Mouse (Mus musculus) stomach, embryonic 15.5 days (tissue): Measurements from ENCODE around the gene Rab4b. TPM values are rescaled to one million over a fixed set of nuclear protein-coding genes. Genes with fewer than 3 reads are reported as not detected.
A peak's percentile ranks its signal among the peaks of the same experiment; 100 is the strongest.

Source experiments
- ATAC-seq: fragments of 200-750 bp; cut with Nextera tagmentation; 2 replicates; pipeline ENCODE4 v1.8.0; 2017; ENCODE audit warnings: low read depth, moderate number of reproducible peaks, moderate TSS enrichment; ENCODE audit not compliant: insufficient read depth, low FRiP score
- H3K27ac ChIP-seq: fragments of 300-500 bp; sonication (generic); 2 replicates; pipeline ENCODE4 v1.5.1; 2015; ENCODE audit warnings: mild to moderate bottlenecking, inconsistent platforms
- H3K27me3 ChIP-seq: fragments of 300-500 bp; sonication (generic); replicated peaks from 2 replicates; pipeline ENCODE4 v1.6.1; 2015; ENCODE audit warnings: inconsistent platforms
- H3K36me3 ChIP-seq: fragments of 300-500 bp; sonication (generic); 2 replicates; pipeline ENCODE4 v1.6.1; 2015; ENCODE audit warnings: inconsistent platforms
- H3K4me1 ChIP-seq: fragments of 300-500 bp; sonication (generic); 2 replicates; pipeline ENCODE4 v1.6.1; 2015; ENCODE audit warnings: inconsistent platforms
- H3K4me2 ChIP-seq: fragments of 300-500 bp; sonication (generic); 2 replicates; pipeline ENCODE4 v1.6.1; 2015; ENCODE audit warnings: mild to moderate bottlenecking, inconsistent platforms
- H3K4me3 ChIP-seq: fragments of 300-500 bp; sonication (generic); replicated peaks from 2 replicates; pipeline ENCODE4 v1.5.1; 2015; ENCODE audit warnings: inconsistent platforms
- H3K9ac ChIP-seq: fragments of 300-500 bp; sonication (generic); 2 replicates; pipeline ENCODE4 v1.6.1; 2015; ENCODE audit warnings: inconsistent platforms
- H3K9me3 ChIP-seq: fragments of 300-500 bp; sonication (generic); 2 replicates; pipeline ENCODE4 v1.6.1; 2016; ENCODE audit warnings: inconsistent platforms
- WGBS: fragments of 180-500 bp; shearing (Covaris S2); methylation state at CpG from one replicate; pipeline ENCODE4 v1.1.7; 2015; 5-methylcytosine and 5-hydroxymethylcytosine counted together
- polyA plus RNA-seq: library from polyadenylated mRNA; unstranded; fragments of >200 nt; fragmentation: Nextera tagmentation; extraction: Ambion mirVana; gene quantifications from 2 replicates; pipeline ENCODE4 v1.2.1, GENCODE M21; 2015

Gene Rab4b
- polyA plus RNA-seq, 1 experiment from 2014 or later, result 63.5 TPM

DNA sequence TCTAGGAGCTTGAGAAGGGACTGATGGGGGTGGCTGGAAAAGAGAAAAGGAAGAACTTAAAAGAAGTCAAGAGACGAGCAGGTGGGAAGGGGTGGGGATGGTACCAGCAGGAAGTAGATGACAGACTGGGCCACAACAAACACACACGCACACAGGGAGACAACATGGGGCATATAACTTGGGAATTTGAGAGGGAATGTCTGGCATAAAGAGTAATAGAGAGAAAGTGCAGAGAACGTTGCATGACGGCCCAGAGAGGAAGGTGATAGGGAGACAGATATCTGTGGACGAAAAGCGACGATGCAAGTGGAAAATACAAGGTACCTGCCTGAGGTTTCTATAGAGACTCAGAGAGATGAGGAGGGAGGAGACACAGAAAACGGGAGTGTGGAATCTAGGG lies 13.0 kb downstream of the Rab4b start:
- H3K27me3 ChIP-seq, result no peaks in the 10 kb centered on the region
- no peaks in the 10 kb centered on the region for H3K9me3 ChIP-seq
- H3K36me3 ChIP-seq, result peaks cover 19% of the 10 kb centered on the region; the same call in 1 of the 2 replicates
- H3K4me3 ChIP-seq, result peak overlapping the region; percentile 74
- no peak for ATAC-seq
- WGBS, result 4% methylated on average over 8 of the region's 8 CpGs
- peak overlapping the region; percentile 98 for H3K27ac ChIP-seq
- peaks cover 52% of the 10 kb centered on the region for H3K4me1 ChIP-seq
- H3K9ac ChIP-seq, result peak overlapping the region; percentile 65
- peak overlapping the region; percentile 77 for H3K4me2 ChIP-seq

DNA sequence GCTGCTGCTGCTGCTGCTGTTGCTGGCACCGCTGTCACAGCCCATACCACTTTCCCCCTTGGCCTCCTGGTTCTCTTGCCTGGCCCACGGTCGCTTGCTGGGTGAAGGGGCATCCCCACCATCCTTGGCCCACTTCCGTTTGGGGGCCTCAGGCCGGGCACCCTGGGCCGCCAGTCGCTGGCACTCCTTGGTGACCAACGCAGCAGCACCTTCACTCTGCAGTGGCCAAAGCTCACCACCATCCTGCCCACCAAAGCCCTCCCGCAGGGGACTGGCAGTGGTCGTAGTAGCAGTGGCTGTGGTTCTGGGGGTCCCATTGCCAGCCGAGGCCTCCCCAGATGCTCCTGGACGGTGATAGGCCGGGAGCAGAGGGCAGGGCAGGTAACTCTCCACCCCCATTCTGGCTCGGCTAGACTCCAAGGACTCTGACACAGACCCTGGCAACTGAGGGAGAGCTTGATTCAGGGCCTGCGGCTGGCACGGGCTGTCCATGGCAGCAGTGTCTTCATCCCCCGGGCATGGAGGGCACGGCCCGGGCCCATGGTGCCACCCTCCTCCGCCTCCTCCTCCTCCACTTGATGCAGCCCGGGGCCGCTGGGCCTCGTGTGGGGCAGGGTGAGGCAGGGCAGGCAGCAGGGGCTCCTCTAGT lies 13.6 kb downstream of the Rab4b start:
- WGBS, result 70% methylated on average over 23 of the region's 23 CpGs
- H3K36me3 ChIP-seq, result peaks cover 19% of the 10 kb centered on the region; the same call in 1 of the 2 replicates
- H3K4me1 ChIP-seq, result peaks cover 56% of the 10 kb centered on the region
- H3K9ac ChIP-seq, result 0 out of 2 replicates have a peak overlapping the region, but pooled peaks have one; percentile 65
- H3K27ac ChIP-seq, result 0 out of 2 replicates have a peak overlapping the region, but pooled peaks have one; percentile 98
- H3K4me2 ChIP-seq, result peak overlapping the region; percentile 77
- no peaks in the 10 kb centered on the region for H3K27me3 ChIP-seq
- peak overlapping the region; percentile 74 for H3K4me3 ChIP-seq
- no peak for ATAC-seq
- H3K9me3 ChIP-seq, result no peaks in the 10 kb centered on the region

DNA sequence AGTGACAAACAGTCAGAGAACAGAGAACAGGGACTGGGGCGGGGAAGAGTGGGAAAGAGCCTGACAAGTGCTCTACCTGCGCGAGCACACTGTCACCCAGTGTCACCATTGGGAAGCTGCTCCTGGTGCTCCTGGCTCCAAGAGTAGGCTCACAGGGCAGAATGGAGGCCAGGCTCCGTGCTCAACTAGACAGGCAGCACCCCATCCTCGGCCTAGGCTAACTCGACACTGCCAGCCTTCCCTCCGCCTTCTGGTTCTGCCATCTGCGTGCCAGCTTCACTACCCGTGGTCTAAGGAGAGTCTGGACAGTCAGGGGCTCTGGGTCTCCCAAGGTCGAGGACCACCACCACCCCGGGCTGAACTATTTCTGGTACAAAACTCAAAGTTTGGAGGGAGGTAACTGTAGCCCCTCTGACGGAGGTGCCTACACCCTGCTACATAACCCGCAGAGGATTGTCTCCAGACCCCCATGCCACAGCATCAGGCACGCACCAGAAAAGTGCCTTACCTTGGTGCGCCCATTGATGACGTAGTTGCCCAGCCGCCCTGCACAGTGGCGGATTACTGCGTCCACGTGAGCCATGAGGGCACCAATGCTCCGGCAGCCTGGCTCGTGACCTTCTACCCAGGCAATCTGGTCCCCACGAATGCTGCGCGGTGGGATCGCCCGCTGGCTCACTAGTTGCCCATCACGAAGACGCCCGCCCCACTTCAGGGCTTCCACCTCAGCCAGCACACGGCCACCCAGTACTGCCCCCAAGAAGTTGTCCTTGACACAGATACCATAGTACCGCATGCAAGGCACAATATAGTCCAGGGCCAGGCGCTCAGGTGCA lies 14.4 kb downstream of the Rab4b start:
- Histone ChIP-seq H3K9me3 (no peaks in the 10 kb centered on the region), H3K4me2 (peak overlapping the region; percentile 77), H3K27ac (no peak overlapping the region), H3K4me3 (peak overlapping the region; percentile 74), H3K36me3 (peaks cover 21% of the 10 kb centered on the region), H3K27me3 (no peaks in the 10 kb centered on the region), H3K4me1 (peaks cover 59% of the 10 kb centered on the region), H3K9ac (no peak overlapping the region)
- no peak for ATAC-seq
- WGBS, result 79% methylated on average over 33 of the region's 33 CpGs

DNA sequence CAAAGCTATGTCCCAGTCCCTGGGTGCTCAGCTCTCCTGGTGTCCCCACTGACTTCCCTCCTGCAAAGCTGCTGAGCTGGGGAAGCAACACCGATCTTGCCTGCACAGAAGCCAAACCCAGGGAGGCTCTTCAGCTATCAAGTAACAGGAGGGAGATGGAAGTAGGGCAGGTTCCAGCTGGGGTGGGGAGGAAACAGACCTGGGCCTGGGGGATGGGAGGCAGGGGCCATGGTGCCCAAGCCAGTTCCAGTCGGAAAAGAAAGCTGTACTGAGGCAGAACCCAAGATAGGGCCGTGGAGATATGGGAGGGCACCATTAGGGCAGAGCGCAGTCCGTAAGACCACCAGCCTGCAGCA lies 15.3 kb downstream of the Rab4b start:
- Histone ChIP-seq H3K36me3 (peaks cover 30% of the 10 kb centered on the region), H3K4me1 (peaks cover 59% of the 10 kb centered on the region), H3K4me3 (no peak overlapping the region; the same call in 1 of the 2 replicates), H3K27ac (no peak overlapping the region), H3K27me3 (no peaks in the 10 kb centered on the region), H3K4me2 (peak overlapping the region; percentile 77), H3K9ac (no peak overlapping the region), H3K9me3 (no peaks in the 10 kb centered on the region)
- 70% methylated on average over 5 of the region's 5 CpGs for WGBS
- ATAC-seq, result no peak

DNA sequence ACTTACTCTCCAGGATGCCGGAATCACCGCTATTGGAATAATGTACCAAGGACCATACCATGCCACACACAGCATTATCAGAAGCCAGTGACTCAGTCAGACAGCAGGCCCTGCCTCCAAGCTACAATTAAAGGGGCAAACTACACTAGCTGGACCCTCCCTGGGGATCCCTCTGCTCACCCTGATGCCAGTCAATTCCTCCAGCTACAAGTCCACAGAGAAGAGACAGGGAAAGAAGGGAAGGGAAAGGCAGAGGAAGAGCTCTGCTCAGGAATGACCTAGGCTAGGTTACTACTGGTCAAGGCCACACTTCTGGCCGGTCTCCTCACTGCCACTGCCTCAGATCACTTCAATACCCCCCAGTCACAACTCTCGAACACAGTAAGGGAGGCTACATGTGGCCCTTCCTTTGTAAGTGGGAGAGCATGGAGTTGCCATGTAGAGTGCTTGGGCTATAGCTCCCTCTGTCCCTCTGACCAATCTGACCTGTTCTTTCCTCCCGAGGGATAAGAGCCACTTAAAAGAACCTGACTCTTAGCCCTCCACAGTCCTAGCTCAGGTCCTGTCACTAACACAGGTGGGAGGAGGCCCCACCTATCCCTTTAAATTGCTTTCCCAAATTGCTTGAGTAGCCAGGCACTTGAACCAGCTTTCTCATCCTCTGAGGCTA lies 15.8 kb downstream of the Rab4b start:
- H3K4me1 ChIP-seq, result peaks cover 59% of the 10 kb centered on the region
- no peak overlapping the region; the same call in 1 of the 2 replicates for H3K4me3 ChIP-seq
- no peak overlapping the region for H3K9ac ChIP-seq
- peak overlapping the region; percentile 77; the same call in 1 of the 2 replicates for H3K4me2 ChIP-seq
- H3K27me3 ChIP-seq, result no peaks in the 10 kb centered on the region
- H3K27ac ChIP-seq, result no peak overlapping the region
- no peak for ATAC-seq
- H3K9me3 ChIP-seq, result no peaks in the 10 kb centered on the region
- whole genome bisulfite sequencing, result 73% methylated on average over 5 of the region's 5 CpGs
- peaks cover 34% of the 10 kb centered on the region for H3K36me3 ChIP-seq

DNA sequence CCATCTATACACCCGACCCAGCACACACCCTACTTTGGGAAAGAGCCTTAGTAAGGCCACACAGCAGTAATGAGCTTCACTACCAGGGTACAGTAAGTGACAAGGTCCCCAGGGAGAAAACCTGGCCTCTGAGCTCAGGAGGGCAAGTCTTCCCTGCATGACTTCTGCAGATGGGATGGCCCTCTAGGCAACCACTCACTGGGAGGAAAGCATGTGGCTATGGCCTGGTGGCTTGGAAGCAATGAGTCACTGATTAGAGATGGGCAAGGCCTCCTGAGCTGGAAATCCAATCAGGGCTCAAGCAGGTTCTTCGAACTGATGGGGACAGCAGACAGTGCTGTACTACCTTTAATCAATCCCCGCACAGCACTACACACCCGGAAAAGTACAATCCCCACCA lies 17.0 kb downstream of the Rab4b start:
- no peaks in the 10 kb centered on the region for H3K27me3 ChIP-seq
- peaks cover 52% of the 10 kb centered on the region for H3K4me1 ChIP-seq
- no peak for ATAC-seq
- H3K4me3 ChIP-seq, result no peak overlapping the region
- H3K9ac ChIP-seq, result no peak overlapping the region
- WGBS, result 73% methylated on average over 4 of the region's 4 CpGs
- H3K36me3 ChIP-seq, result peaks cover 38% of the 10 kb centered on the region
- no peak overlapping the region for H3K4me2 ChIP-seq
- H3K9me3 ChIP-seq, result no peaks in the 10 kb centered on the region
- no peak overlapping the region for H3K27ac ChIP-seq

DNA sequence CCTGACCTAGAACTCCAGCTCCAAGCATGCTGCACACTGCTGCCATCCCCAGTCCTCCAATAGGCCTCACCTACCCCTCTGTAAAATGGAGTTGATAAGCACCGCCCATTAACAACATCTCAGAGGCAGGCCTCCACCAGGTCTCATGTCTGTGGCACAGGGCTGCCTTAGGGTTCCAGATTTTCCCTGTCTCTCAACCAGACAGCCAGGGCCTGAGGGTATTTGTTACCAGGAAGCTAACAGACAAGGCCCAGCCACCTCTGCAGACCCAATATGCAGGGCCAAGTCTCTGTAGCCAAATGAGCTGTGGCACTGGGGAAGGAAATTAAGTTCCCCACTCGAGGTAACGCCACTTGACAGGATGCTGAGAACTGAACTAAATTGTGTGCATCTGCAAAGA lies 17.8 kb downstream of the Rab4b start:
- WGBS, result 82% methylated on average over 3 of the region's 3 CpGs
- Histone ChIP-seq H3K36me3 (peaks cover 38% of the 10 kb centered on the region), H3K9ac (no peak overlapping the region), H3K27me3 (no peaks in the 10 kb centered on the region), H3K4me1 (peaks cover 52% of the 10 kb centered on the region), H3K27ac (0 out of 2 replicates have a peak overlapping the region, but pooled peaks have one; percentile 9), H3K4me2 (no peak overlapping the region), H3K4me3 (no peak overlapping the region), H3K9me3 (no peaks in the 10 kb centered on the region)
- ATAC-seq, result no peak

DNA sequence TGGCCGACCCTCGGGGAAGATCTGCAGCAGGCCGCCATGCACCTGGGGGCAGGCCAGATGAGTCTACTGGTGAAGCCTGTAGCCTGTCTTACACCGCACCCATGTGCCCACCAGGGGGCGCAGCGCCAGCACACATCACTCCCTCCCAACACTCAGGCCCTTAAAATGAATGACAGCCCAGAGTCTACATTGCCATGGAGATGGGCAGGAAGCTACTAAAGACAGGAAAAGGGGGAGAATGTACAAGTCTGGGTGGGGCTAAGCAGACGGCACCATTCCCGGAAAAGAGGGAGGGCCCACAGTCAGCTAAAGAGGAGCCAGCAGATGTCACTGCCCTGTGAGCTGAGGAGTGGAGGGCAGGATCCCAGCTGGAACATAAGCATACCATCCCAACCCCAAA lies 18.8 kb downstream of the Rab4b start:
- Histone ChIP-seq H3K4me3 (no peak overlapping the region), H3K4me2 (no peak overlapping the region), H3K9ac (no peak overlapping the region), H3K36me3 (peaks cover 38% of the 10 kb centered on the region), H3K4me1 (peaks cover 44% of the 10 kb centered on the region), H3K27me3 (no peaks in the 10 kb centered on the region), H3K9me3 (no peaks in the 10 kb centered on the region), H3K27ac (no peak overlapping the region)
- peak; percentile 88 for ATAC-seq
- WGBS, result 15% methylated on average over 8 of the region's 8 CpGs

DNA sequence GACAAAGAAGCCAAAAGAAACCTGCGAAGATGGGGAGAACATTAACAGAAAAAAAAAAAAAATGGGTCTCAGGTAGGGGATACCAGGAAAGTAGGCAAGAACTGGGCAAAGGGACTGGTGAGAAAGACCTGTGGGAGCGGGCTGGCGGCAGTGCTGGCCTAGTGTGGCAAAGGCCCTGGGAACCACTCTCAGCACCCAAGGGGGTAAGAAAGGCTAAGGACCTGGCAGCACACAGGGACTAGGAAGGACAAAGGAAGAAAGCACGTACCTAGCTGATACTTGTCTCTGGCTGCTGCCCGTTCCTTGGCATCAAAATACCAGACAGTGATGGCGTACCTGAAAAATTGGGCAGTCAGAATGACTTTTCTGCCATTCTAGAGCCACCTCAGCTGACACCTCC lies 19.4 kb downstream of the Rab4b start:
- H3K27me3 ChIP-seq, result no peaks in the 10 kb centered on the region
- H3K9ac ChIP-seq, result no peak overlapping the region
- 91% methylated on average over 6 of the region's 6 CpGs for whole genome bisulfite sequencing
- no peak for ATAC-seq
- no peak overlapping the region for H3K27ac ChIP-seq
- H3K4me2 ChIP-seq, result no peak overlapping the region
- H3K9me3 ChIP-seq, result no peaks in the 10 kb centered on the region
- H3K4me1 ChIP-seq, result peaks cover 38% of the 10 kb centered on the region
- H3K4me3 ChIP-seq, result no peak overlapping the region
- H3K36me3 ChIP-seq, result peaks cover 34% of the 10 kb centered on the region

DNA sequence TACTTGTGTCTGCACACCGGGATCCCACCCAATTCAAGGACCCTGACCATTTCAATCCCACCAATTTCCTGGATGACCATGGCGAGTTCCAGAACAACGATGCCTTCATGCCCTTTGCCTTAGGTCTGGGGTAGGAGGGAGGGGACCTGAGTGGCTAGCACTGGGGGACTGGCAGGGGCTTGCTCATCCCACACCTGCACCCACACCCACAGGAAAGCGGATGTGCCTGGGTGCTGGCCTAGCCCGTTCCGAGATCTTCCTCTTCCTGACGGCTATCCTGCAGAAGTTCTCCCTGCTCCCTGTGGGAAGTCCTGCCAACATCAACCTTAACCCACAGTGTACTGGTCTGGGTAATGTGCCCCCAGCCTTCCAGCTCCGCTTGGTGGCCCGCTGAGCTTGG lies 20.5 kb downstream of the Rab4b start:
- Histone ChIP-seq H3K36me3 (peaks cover 25% of the 10 kb centered on the region), H3K27ac (no peak overlapping the region), H3K4me3 (no peak overlapping the region), H3K9me3 (no peaks in the 10 kb centered on the region), H3K4me2 (no peak overlapping the region), H3K4me1 (peaks cover 31% of the 10 kb centered on the region), H3K27me3 (no peaks in the 10 kb centered on the region), H3K9ac (no peak overlapping the region)
- WGBS, result 94% methylated on average over 9 of the region's 9 CpGs
- no peak for ATAC-seq

DNA sequence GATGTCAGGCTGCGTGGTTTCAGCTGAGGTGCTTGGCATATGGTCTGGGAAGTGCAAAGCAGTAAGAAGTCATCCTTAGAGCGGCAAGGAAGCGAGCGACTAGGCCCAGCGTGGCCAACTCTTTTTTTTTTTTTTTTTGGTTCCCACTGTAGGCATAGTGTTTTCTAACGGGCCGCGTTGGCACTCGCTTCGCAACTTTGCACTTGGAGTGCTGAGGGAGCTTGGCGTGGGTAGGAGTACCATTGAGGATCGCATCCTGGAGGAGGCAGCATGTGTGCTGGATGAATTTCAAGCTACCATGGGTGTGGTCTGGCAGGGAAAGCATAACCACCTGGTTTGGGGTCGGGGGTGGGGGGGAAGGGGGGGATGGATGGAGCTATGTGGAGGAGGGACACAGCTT lies 22.7 kb downstream of the Rab4b start:
- H3K27ac ChIP-seq, result no peak overlapping the region
- no peak for ATAC-seq
- WGBS, result 75% methylated on average over 13 of the region's 13 CpGs
- no peak overlapping the region for H3K9ac ChIP-seq
- no peaks in the 10 kb centered on the region for H3K27me3 ChIP-seq
- peaks cover 19% of the 10 kb centered on the region for H3K36me3 ChIP-seq
- no peak overlapping the region for H3K4me2 ChIP-seq
- H3K4me3 ChIP-seq, result no peak overlapping the region
- no peaks in the 10 kb centered on the region for H3K9me3 ChIP-seq
- peaks cover 15% of the 10 kb centered on the region for H3K4me1 ChIP-seq
